Mouse (Mus musculus): ENCODE measurements around the gene Snrnp70.

DNA sequence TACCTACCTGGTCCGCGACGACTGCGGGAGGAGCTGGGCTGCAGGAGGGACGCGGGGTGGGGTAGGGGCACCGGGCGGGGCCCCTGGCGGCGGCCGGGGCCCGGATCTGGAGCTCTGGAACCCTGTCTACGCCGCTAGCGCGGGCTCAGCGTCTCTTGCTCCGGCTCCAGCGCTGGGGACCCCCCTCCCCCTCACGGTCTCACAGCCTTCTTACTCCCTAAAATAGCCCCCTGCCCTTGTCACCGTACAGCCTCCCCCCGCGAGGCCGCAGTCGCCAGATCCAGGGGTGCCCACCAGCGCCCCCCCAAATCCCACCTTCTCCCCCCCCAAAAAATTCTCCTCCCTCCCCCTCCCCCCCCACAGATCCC lies 28.9 kb downstream of the Snrnp70 start, which contains the start of gene Ppfia3:
- TF ChIP-seq GATA1 (IDR thresholded peaks at IDR 0.05; ENCODE audit: borderline replicate concordance, low read length) (no peak), FLI1 (IDR thresholded peaks at IDR 0.05; ENCODE audit: low read length) (no peak)
